Mouse (Mus musculus): ENCODE data around the gene Ccdc42.

Ccdc42 gene

GRCm38 (mm10) chr11:68586721-68587120 is at the start of gene Ccdc42:
TSS of gene Ccdc42 (plus strand) at chr11:68587021.
- no peak for DNase-seq (ENCODE audit: low spot score in 2 of 2)

DNA sequence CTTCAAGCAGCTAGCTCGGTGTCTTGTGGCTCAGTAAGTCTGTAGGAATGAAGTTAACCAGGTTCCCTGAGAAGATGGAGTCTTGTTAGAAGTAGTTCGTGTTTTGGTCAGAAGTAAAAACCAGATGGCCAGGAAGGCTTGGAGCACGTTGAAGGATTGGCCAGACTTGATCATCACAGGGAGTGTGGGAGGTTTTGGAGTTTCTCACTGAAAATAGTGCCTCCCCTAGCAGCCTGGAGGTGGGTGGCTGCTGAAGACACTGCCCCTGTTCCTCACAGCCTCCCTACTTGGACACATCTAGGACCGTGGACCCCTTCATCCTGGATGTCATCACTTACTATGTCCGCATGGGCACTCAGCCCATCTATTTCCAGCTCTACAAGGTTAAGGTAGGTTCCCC is 47.2 kb upstream of the Ccdc42 start:
- DNase-seq (ENCODE audit: low spot score in 2 of 2) = no peak

DNA sequence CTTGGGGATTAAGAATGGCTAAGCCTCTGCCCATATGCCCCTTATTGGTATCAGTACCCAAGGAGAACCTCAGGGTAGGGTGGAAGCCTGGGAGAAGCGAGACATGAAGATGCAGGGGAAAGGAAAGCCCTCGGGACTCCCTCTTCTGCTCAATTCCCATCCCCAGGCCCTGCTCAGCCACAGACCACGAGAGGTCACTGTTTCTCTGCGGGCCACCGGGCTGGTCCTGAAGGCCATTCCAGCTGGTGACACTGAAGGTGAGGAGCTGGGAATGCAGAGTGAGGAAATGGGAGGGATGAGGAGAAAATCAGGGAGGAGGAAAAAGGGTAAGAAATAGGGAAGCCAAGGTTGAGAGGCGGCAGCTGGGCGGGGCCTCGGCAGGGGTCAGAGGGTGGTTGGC is 42.3 kb upstream of the Ccdc42 start:
- no peak for DNase-seq (ENCODE audit: low spot score in 2 of 2)

GRCm38 (mm10) chr11:68545172-68545571 is 41.6 kb upstream of the Ccdc42 start:
- no peak for DNase-seq (ENCODE audit: low spot score in 2 of 2)

- DNase-seq (ENCODE audit: low spot score in 2 of 2) = no peak
Observed at GRCm38 (mm10) chr11:68545682-68546222, 41.1 kb upstream of the Ccdc42 start.

DNA sequence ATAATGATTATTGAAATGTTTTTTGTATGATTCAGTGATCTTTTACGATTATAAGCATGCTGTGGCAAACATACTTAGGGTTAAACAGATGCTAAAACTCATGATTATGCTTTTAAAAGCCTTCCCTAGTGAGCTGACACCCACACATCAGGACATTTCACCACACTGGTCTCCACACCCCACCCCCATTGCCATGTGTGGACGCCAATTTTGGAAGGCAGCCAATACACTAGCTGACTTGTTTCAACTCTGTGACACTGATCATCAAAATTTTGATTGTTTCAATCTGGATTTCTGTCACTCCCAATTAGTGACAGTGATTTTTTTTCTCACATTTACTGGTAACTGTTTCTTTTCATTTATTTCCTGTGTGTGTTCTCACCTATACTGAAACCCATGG is 39.3 kb upstream of the Ccdc42 start:
- no peak for DNase-seq (ENCODE audit: low spot score in 2 of 2)

DNA sequence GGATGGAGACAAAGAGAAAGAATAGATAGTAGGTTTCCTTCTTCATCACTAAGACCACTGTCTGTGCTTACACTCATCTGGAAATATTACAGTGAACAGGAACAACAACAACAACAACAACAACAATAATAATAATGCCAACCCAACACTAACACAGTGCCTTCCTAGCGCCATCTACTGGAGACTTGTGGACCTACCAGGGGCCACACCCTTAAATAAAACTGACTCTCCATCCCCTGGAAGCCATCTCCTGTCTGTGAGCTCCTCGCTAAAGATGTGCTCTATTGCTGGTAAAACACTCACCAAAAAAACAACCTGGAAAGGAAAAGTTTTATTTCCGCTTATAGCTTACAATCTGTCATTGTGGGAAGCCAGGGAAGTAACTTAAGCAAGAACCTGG is 37.2 kb upstream of the Ccdc42 start:
- no peak for DNase-seq (ENCODE audit: low spot score in 2 of 2)

DNA sequence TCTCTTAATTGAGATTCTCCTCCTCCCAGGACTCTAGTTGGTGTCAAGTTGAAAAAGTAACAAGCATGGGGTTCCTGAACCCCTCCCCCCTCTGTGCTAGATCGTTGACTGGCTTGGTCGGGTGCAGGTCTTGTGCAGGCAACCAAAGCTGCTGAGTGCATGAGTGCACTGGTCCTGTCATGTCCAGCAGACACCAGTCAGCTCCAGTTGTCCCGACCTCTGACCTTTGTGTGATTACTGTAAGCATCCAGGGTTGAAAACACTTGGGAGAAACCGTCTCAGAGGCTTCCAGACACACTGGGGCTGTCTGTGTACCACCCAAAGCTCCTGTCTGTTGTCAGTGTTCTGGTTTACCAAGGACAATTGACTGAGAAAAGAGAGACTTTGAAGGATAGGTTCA is 36.5 kb upstream of the Ccdc42 start:
- DNase-seq (ENCODE audit: low spot score in 2 of 2) = no peak

DNA sequence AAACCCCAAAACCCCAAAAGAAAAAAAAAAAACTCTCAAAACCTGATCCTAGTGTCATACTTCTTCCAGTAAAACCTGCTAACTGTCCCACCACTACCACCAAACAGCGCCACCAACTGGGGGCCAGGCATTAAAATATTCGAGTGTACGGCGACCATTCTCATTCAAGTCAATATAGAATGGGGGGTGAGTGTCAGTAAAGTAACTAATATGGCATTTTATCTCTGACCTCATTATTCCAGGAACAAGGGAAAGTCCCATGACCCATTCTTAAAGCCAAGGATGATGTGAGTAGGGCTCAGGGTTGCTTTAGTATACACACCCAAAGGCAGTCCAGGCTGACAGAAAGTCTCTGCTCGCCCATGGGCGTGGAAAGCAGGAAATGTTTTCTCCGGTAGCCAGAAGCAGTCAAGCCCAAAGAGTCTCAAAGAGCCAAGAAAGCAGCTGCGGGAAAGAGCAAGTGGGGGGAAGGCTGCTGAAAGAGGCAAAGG is 32.8 kb upstream of the Ccdc42 start:
- peak in 1 of 2 experiments; percentile 20 for DNase-seq (ENCODE audit: low spot score in 2 of 2)

GRCm38 (mm10) chr11:68555918-68556584 is 30.8 kb upstream of the Ccdc42 start, which contains the start of gene Mfsd6l:
TSS of gene Mfsd6l (plus strand) at chr11:68556186.
- no peak for DNase-seq (ENCODE audit: low spot score in 2 of 2)

GRCm38 (mm10) chr11:68559546-68559945 is 27.3 kb upstream of the Ccdc42 start:
- no peak for DNase-seq (ENCODE audit: low spot score in 2 of 2)

DNA sequence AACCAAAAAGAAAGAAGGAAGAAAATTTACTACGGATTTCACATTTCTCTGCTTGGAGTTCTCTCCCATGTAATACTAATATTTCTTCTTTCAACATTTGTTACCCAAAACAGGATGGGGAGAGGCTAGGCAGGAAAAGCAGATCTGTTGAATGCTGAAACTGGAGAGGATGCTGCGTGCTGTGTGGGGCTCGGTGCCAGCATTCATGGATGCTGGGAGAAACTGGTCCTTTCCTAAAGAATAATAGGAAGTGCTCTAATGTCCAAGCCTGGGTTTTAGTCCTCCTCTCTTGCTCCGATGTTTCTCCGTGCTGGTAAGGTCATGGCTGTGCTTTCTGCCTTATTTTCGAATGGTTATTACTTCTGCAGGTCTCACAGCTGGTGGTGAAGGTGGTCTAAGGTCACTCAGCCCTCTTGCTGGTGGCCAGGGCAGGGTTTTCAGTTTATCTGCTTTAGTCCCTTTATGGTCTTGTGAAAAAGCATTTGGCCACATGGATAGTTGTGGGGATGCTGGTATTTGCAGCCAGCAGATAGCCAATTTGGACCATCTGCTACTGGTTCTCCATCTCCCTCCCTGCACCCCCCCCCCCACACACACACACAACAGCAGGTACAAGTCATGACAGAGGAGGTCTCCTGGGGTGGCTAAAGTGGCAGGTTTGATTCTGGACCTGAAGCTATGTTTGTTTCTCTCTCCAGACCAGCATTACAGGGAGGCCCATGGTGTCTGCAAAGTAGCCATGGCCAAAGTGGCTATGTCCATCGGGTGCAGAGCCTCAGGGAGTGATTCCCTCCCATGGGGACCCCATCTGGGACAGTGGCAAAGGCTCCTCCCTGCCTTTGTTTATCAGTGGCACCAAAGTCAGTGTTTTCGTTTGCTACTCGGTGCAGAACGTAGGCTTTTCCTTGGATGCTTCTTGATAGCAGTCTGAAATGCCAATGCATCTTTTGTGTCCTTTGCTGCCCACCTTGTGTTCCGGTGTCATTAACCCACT is 24.6 kb upstream of the Ccdc42 start:
- DNase-seq (ENCODE audit: low spot score in 2 of 2) = no peak

GRCm38 (mm10) chr11:68564356-68565031 is 22.3 kb upstream of the Ccdc42 start:
- no peak for DNase-seq (ENCODE audit: low spot score in 2 of 2)

- DNase-seq (ENCODE audit: low spot score in 2 of 2) = no peak
Observed at GRCm38 (mm10) chr11:68565032-68565429, 21.8 kb upstream of the Ccdc42 start.

DNA sequence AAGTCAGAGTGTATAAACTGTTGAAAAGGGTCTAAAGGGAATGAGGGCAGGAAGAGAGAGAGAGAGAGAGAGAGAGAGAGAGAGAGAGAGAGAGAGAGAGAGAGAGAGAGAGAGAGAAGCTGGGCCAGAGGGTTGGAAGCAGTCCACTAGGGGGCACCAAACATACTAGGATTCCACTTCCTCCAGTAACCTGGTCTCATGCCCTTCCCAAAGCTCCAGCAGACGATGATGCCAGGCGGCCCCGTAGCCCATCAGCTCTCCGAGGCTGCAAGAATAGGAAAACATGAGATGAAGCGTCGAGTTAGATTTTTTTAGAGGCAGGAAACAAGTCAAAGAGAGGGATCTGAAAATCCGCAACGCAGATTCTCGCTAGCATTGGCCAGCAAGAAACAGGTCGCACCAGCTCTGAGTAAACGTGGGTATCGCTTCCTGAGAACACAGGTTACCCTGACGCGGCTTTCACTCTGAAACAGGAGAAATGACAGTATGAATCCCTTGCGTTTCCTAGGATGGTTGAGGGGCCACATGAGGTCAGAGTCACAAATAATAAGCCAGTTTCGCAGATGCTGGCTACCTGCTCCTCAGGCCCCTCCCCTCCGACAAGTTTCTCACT is 20.3 kb upstream of the Ccdc42 start:
- DNase-seq (ENCODE audit: low spot score in 2 of 2) = peak in 1 of 2 experiments; percentile 38

DNA sequence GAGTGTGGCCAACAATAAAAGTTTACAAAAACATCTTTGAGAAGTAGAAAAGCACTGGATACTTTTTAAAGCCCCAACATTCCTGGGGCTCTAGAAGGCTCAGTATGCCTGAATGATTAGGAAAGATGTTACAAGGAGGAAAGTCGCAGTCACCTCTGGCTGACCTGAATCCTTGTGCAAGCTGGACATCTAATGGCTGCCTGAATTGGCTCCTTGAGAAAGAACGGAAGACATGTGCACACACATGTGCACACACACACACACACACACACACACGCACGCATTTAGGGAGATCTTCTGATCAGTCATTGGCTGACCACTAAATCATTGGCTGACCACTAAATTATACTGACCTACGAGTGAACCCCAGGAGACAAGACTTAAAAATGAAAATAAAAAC is 16.0 kb upstream of the Ccdc42 start:
- DNase-seq (ENCODE audit: low spot score in 2 of 2) = no peak

DNA sequence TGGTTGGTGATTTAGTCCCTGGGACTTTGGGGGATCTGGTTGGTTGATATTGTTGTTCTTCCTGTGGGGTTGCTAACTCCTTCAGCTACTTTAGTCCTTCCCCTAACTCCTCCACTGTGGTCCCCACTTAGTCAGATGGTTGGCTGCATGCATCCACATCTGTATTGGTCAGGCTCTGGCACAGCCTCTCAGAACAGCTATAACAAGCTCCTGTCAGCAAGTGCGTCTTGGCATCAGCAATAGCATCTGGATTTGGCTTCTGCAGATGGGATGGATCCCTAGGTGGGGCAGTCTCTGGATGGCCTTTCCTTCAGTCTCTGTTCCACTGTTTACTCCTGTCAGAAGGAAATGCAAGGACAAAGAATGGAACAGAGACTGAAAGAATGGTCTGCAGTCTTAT is 9.7 kb upstream of the Ccdc42 start:
- DNase-seq (ENCODE audit: low spot score in 2 of 2) = no peak

- no peak for DNase-seq (ENCODE audit: low spot score in 2 of 2)
Observed at GRCm38 (mm10) chr11:68579462-68579881, 7.3 kb upstream of the Ccdc42 start.

DNA sequence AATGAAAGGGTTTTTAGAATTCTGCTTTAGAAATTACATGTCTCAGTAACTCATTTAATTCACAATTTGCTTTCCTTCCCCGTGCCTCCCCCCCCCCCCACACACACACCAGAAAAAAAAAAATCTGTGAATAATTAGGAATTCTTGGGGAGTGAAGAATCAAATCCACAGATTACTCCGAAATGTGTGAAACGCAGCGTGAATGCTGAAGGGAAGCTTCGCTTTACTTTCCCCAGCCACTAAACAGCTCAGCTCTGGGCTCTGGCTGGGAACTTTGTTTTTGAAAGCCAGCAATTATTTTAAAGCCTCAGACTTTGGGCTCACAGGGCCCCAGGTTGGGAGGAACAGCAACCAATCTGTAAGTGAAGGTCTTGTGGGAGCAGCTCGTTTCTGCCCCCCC is 6.3 kb upstream of the Ccdc42 start:
- no peak for DNase-seq (ENCODE audit: low spot score in 2 of 2)

GRCm38 (mm10) chr11:68583225-68583624 is 3.6 kb upstream of the Ccdc42 start:
- no peak for DNase-seq (ENCODE audit: low spot score in 2 of 2)

DNA sequence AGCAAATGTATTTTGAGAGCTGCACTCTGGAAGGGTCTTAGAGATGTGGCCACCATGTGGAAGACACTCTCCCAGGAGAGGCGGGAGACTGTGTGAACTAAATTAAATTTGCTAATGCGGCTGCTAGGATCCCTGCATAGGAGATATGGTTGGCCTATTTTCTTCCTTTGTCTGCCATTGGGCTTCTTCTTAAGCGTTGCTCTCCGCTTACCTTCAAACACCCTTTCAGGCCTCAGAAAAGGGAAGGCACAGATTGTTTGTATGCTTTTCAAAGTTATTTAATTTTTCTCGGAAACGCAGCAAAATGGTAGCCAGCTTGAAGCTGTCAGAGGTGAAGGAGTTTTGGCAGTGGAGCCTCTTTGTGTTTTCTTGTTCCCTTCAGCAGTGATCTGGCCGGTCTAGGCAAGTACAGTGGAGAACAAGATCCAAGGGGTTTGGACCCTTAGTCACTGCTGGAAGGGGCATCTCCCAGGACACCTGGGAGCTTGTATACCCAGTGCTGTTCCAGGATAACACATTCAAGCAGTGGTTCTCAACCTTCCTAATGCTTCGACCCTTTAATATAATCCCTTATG is 2.8 kb upstream of the Ccdc42 start:
- DNase-seq (ENCODE audit: low spot score in 2 of 2) = no peak

Measured in spleen, postnatal 14 days (tissue).